Mouse (Mus musculus) bone marrow macrophage, adult 2 months (primary cell): ENCODE results near the gene Gphn. TPM values are rescaled to one million over a fixed set of nuclear protein-coding genes. Genes with fewer than 3 reads are reported as not detected.

Experiments
- H3K27ac ChIP-seq: 2 replicates; pipeline ENCODE4 v1.5.1; 2012; ENCODE audit warnings: low read depth, low read length; ENCODE audit not compliant: insufficient read depth
- H3K4me1 ChIP-seq: 2 replicates; pipeline ENCODE4 v1.6.1; 2012; ENCODE audit warnings: low read length; ENCODE audit not compliant: control insufficient read depth, insufficient read depth
- H3K4me3 ChIP-seq: 2 replicates; pipeline ENCODE4 v1.5.1; 2012; ENCODE audit warnings: mild to moderate bottlenecking, low read length, moderate library complexity; ENCODE audit not compliant: insufficient read depth
- CTCF ChIP-seq: IDR thresholded peaks from 2 replicates; pipeline ENCODE4 v1.5.1; 2012; ENCODE audit warnings: low read depth, mild to moderate bottlenecking, low read length, moderate library complexity
- POLR2A ChIP-seq: IDR thresholded peaks from 2 replicates; pipeline ENCODE4 v1.6.1; 2012; ENCODE audit warnings: mild to moderate bottlenecking, low read depth, low read length, borderline replicate concordance
- polyA plus RNA-seq: library from polyadenylated mRNA; stranded (reverse); fragments of >200 nt; gene quantifications from 2 replicates; pipeline ENCODE4 v1.2.4, GENCODE M21; 2012; ENCODE audit not compliant: missing spikeins, insufficient read depth, insufficient read length

The Gphn gene
- 12.0 and 16.0 TPM in 2 replicates for polyA plus RNA-seq

DNA sequence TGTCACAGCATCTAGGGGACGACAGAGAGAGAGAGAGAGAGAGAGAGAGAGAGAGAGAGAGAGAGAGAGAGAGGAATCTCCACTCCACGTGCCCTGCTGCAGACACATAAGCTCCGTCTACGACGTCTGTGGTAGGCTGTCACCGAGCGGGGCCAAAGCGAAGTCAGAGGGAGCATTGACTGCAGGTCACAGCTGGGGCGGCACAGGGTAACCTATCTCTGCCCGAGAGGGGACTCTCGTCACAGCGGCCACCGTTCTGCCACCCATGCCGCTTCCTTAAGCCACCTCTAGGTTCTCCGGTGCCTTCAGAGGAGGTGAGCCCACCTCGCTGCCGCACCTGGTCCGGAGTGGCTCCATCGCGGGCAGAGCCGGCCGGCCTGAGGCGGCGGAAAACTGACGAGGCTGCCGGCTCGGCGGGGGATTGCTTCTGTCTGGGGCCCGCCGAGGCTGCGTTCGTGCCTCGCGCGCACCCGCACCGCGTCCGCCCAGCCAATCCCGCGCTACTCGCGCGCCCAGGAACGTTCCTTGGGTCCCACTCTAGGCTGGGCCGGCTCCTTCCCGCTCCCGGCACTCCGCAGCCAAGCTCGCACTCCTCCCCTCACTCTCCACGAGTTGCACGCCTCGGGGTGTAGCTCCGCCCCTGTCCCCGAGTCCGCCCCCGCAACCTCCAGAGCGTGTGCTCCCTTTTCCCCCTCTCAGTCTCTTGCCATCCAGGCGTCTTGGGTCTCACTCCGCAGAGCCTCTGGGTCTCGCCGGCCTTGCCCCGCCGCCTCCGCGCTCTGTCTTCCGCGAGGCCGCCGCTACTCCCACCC, at the start of gene Gphn:
Gene Gphn (plus strand): TSS at position 673 of the 812 bp plus-strand sequence.
- H3K4me1 ChIP-seq: no peaks in the 10 kb centered on the region
- no peak for TF ChIP-seq POLR2A
- no peak for TF ChIP-seq CTCF
- peak within 1 kb of the TSS; percentile 93 for H3K4me3 ChIP-seq

GRCm38 (mm10) chr12:78181452-78181851, 44.7 kb upstream of the Gphn start:
- Histone ChIP-seq H3K27ac (no peak overlapping the region), H3K4me3 (no peak overlapping the region), H3K4me1 (0 out of 2 replicates have a peak, but pooled peaks cover 2% of the 10 kb centered on the region)
- TF ChIP-seq POLR2A (no peak), CTCF (no peak)

More for the DNA sequence above, at the start of gene Gphn:
- H3K27ac ChIP-seq: peak within 1 kb of the TSS; percentile 63

GRCm38 (mm10) chr12:78193942-78194341, 32.2 kb upstream of the Gphn start, which contains the start of gene Gm6657:
Gene Gm6657, plus strand, starts transcription at chr12:78194242.
- Histone ChIP-seq H3K27ac (no peak within 1 kb of the TSS), H3K4me3 (no peak within 1 kb of the TSS), H3K4me1 (no peaks in the 10 kb centered on the region)
- TF ChIP-seq CTCF (no peak), POLR2A (no peak)

DNA sequence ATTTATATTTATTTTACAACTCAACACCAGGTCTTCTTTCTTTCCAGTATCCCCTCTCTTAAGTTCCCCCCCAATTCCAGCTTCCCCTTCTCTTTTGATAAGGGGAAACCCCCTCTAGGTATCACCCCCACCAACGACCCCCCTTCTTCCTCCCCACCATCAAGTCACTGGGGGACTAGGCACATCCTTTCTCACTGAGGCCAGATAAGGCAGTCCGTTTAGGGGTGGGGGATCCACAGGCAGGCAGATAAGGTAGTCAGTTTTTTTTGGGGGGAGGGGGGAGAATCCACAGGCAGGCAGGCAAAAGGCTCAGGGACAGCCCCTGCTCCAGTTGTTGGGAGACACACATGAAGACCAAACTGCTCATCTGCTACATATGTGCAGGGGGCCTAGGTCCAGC, 30.8 kb upstream of the Gphn start:
- no peak for TF ChIP-seq CTCF
- TF ChIP-seq POLR2A: no peak
- no peaks in the 10 kb centered on the region for H3K4me1 ChIP-seq
- H3K4me3 ChIP-seq: no peak overlapping the region
- H3K27ac ChIP-seq: no peak overlapping the region

DNA sequence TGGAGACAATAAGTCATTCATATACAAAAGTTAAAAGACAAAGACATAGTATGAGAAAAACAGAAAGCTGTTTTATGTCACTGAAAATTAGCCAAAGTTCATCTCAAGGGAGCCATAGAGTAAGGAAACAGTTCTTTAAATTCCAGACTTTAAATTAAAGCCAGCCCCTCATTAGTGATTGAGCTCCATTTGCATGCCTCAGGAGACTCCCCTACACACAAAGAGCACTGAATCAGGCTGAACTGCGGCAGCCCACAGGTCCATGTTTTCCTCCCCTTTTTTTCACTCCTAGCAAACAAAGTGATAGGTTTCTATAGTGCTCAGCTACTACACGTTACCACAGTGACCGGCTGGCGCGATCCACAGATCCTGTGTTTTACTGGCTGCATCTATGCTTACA, 22.5 kb upstream of the Gphn start:
- no peak overlapping the region for H3K4me3 ChIP-seq
- no peak overlapping the region for H3K27ac ChIP-seq
- TF ChIP-seq POLR2A: no peak
- no peak for TF ChIP-seq CTCF
- H3K4me1 ChIP-seq: peaks cover 4% of the 10 kb centered on the region

GRCm38 (mm10) chr12:78205915-78206570, 20.1 kb upstream of the Gphn start:
- no peak for TF ChIP-seq CTCF
- no peak for TF ChIP-seq POLR2A
- peak overlapping the region; percentile 43 for H3K4me3 ChIP-seq
- peaks cover 4% of the 10 kb centered on the region for H3K4me1 ChIP-seq
- 0 out of 2 replicates have a peak overlapping the region, but pooled peaks have one; percentile 9 for H3K27ac ChIP-seq

GRCm38 (mm10) chr12:78206571-78206960, 19.6 kb upstream of the Gphn start:
- Histone ChIP-seq H3K4me1 (peaks cover 4% of the 10 kb centered on the region), H3K27ac (0 out of 2 replicates have a peak overlapping the region, but pooled peaks have one; percentile 9), H3K4me3 (peak overlapping the region; percentile 43)
- no peak for TF ChIP-seq POLR2A
- no peak for TF ChIP-seq CTCF

DNA sequence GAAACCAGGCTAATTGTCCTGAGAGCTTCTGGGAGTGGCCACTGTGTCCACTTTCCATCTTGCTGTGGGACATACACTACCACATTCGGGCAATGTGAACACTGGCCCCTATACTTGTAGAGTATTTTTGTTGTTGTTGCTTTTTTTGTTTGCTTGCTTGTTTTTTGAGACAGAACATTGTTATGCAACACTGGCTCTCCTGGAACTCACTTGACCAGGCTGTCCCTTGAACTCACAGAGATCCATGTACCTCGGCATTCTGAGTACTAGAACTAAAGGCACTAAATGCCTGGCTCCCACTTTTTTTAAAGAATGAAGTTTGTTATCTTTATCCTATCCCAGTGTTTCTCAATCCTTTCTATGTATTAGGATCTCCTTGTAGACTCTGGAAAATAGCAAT, 16.3 kb upstream of the Gphn start:
- peaks cover 4% of the 10 kb centered on the region for H3K4me1 ChIP-seq
- TF ChIP-seq POLR2A (no peak), CTCF (no peak)

GRCm38 (mm10) chr12:78215490-78215889, 10.7 kb upstream of the Gphn start:
- 0 out of 2 replicates have a peak, but pooled peaks cover 2% of the 10 kb centered on the region for H3K4me1 ChIP-seq
- TF ChIP-seq CTCF: no peak
- TF ChIP-seq POLR2A: no peak
- no peak overlapping the region for H3K27ac ChIP-seq
- H3K4me3 ChIP-seq: no peak overlapping the region

More for the DNA sequence above, 16.3 kb upstream of the Gphn start:
- Histone ChIP-seq H3K4me3 (no peak overlapping the region), H3K27ac (no peak overlapping the region)
